Mouse (Mus musculus) intestine, embryonic 16.5 days (tissue): Measurements from ENCODE around the gene Gatad2b. TPM values are rescaled to one million over a fixed set of nuclear protein-coding genes. Genes with fewer than 3 reads are reported as not detected.

Experiments used
- ATAC-seq: fragments of 200-750 bp; cut with Nextera tagmentation; 2 replicates; pipeline ENCODE4 v1.8.0; 2017; ENCODE audit warnings: moderate TSS enrichment, moderate library complexity
- H3K27ac ChIP-seq: fragments of 300-500 bp; sonication (generic); 2 replicates; pipeline ENCODE4 v1.5.1; 2014; ENCODE audit warnings: mild to moderate bottlenecking, low read length
- H3K27me3 ChIP-seq: fragments of 300-500 bp; sonication (generic); replicated peaks from 2 replicates; pipeline ENCODE4 v1.6.1; 2014; ENCODE audit warnings: low read length, control low read depth, mixed read lengths; ENCODE audit not compliant: control insufficient read depth, insufficient read depth
- H3K36me3 ChIP-seq: fragments of 300-500 bp; sonication (generic); 2 replicates; pipeline ENCODE4 v1.6.1; 2014; ENCODE audit warnings: low read length, control low read depth; ENCODE audit not compliant: control insufficient read depth, insufficient read depth
- H3K4me1 ChIP-seq: fragments of 300-500 bp; sonication (generic); 2 replicates; pipeline ENCODE4 v1.6.1; 2014; ENCODE audit warnings: low read length, control low read depth, mixed read lengths; ENCODE audit not compliant: control insufficient read depth, insufficient read depth
- H3K4me2 ChIP-seq: fragments of 300-500 bp; sonication (generic); 2 replicates; pipeline ENCODE4 v1.6.1; 2014; ENCODE audit warnings: low read depth, low read length, control low read depth
- H3K4me3 ChIP-seq: fragments of 300-500 bp; sonication (generic); 2 replicates; pipeline ENCODE4 v1.5.1; 2014; ENCODE audit warnings: mild to moderate bottlenecking, low read length
- H3K9ac ChIP-seq: fragments of 300-500 bp; sonication (generic); 2 replicates; pipeline ENCODE4 v1.6.1; 2014; ENCODE audit warnings: low read depth, low read length
- H3K9me3 ChIP-seq: fragments of 300-500 bp; sonication (generic); 2 replicates; pipeline ENCODE4 v1.6.1; 2016; ENCODE audit warnings: low read length, control low read depth; ENCODE audit not compliant: control insufficient read depth
- WGBS: fragments of 180-500 bp; shearing (Covaris S2); extraction: QIAGEN DNeasy Blood & Tissue Kit; methylation state at CpG from one replicate; pipeline ENCODE4 v1.1.7; 2014; 5-methylcytosine and 5-hydroxymethylcytosine counted together
- polyA plus RNA-seq: library from polyadenylated mRNA; unstranded; fragments of >200 nt; fragmentation: Nextera tagmentation; extraction: Ambion mirVana; gene quantifications from 2 replicates; pipeline ENCODE4 v1.2.1, GENCODE M21; 2015

Gatad2b gene
- polyA plus RNA-seq, 1 experiment from 2014 or later = 8.9 TPM

DNA sequence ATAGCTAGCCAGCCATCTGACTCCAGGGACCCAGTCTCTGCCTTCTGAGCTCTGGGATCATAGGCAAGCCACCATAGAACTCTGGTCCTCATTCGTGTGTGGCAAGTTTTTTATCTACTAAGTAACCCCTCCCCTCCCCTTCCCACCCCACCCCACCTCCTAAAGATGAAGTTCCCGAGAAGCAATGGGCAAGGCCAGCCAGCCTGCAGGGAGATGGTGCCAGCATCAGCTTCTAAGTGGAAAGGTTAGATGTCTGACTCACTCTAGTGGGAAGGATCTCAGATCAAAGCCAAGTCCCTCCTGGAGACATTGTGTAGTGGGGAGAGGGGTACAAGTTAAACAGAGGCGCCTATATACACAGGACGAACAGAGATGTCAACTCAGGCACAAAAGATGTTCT lies 98.0 kb downstream of the Gatad2b start:
- WGBS = 70% methylated on average over 4 of the region's 4 CpGs

DNA sequence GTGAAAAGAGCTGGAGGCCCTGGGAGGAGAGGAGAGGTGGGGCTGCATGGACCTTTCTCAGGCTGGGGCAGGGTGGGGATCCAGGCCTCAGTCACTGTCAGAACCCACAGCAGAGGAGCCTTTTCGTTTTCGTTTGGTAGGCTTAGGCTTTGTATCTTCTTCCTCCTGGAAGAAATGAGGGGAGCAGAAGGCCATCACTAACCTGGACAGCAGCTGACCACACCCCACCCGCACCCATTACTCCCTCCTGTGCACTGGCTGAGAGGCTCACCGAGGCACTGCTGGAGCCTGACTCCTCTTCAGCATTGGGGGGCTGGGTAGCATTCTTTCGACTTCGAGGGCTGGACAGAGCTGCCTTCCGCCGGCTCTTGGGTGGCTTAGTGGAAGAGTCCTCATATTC lies 99.0 kb downstream of the Gatad2b start:
- no peak overlapping the region for H3K4me2 ChIP-seq
- H3K27me3 ChIP-seq = 0 out of 2 replicates have a peak, but pooled peaks cover 2% of the 10 kb centered on the region
- no peak overlapping the region for H3K9ac ChIP-seq
- H3K4me3 ChIP-seq = no peak overlapping the region
- 95% methylated on average over 8 of the region's 8 CpGs for WGBS
- H3K27ac ChIP-seq = no peak overlapping the region
- H3K4me1 ChIP-seq = peaks cover 23% of the 10 kb centered on the region
- peaks cover 32% of the 10 kb centered on the region for H3K36me3 ChIP-seq
- H3K9me3 ChIP-seq = no peaks in the 10 kb centered on the region
- ATAC-seq = no peak

More for the DNA sequence above, 98.0 kb downstream of the Gatad2b start:
- no peak for ATAC-seq
- H3K4me1 ChIP-seq = peaks cover 23% of the 10 kb centered on the region
- no peak overlapping the region for H3K27ac ChIP-seq
- 0 out of 2 replicates have a peak, but pooled peaks cover 2% of the 10 kb centered on the region for H3K27me3 ChIP-seq
- no peaks in the 10 kb centered on the region for H3K9me3 ChIP-seq
- no peak overlapping the region for H3K4me3 ChIP-seq
- H3K9ac ChIP-seq = no peak overlapping the region
- peaks cover 25% of the 10 kb centered on the region for H3K36me3 ChIP-seq
- H3K4me2 ChIP-seq = no peak overlapping the region

DNA sequence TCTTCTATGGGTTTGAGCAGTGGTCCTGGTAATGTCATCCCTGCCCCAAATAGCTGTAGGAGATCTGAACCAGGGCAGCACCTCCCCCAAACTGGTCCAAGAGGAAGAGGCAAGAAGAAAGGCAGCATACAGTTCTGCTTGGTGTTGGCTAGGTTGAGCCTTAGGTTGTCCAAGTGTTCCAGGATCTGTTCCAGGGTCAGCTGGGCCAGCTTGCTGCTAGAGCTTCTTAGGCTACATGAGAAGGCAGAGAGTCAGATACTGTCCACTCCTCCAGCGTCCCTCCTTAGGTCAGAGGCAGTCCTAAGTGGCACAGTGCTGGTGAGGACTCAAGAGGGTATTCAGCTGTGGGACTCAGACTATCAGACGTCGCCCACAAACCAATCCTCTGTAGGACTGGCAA lies 99.7 kb downstream of the Gatad2b start:
- ATAC-seq = no peak
- H3K36me3 ChIP-seq = peaks cover 33% of the 10 kb centered on the region
- no peak overlapping the region for H3K4me3 ChIP-seq
- H3K9ac ChIP-seq = no peak overlapping the region
- H3K4me2 ChIP-seq = no peak overlapping the region
- 92% methylated on average over 3 of the region's 3 CpGs for WGBS
- peaks cover 23% of the 10 kb centered on the region for H3K4me1 ChIP-seq
- H3K9me3 ChIP-seq = no peaks in the 10 kb centered on the region
- H3K27me3 ChIP-seq = 0 out of 2 replicates have a peak, but pooled peaks cover 2% of the 10 kb centered on the region
- no peak overlapping the region for H3K27ac ChIP-seq

DNA sequence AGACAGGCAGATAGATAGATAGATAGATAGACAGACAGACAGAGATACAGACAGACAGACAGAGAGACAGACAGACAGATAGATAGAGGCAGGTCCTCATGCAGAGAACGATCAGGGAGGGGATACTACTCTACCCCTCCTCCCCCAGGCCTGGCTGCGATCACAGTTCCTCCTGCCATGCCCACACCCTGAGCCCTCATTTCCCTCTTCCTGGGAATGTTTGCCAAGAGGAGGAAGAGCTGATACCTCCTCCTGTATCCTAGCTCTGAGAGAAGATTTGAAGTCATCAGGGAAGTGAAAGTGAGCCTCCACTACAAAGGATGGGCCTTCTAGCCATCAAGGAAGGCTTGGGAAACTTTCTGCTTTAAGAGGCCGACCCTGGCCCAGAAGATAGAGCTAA lies 102.7 kb downstream of the Gatad2b start:
- Histone ChIP-seq H3K9ac (no peak overlapping the region), H3K4me3 (no peak overlapping the region), H3K9me3 (no peaks in the 10 kb centered on the region), H3K4me2 (no peak overlapping the region), H3K36me3 (peaks cover 45% of the 10 kb centered on the region), H3K27me3 (no peaks in the 10 kb centered on the region), H3K27ac (no peak overlapping the region), H3K4me1 (0 out of 2 replicates have a peak, but pooled peaks cover 2% of the 10 kb centered on the region)
- ATAC-seq = no peak
- 76% methylated on average over 3 of the region's 3 CpGs for WGBS

DNA sequence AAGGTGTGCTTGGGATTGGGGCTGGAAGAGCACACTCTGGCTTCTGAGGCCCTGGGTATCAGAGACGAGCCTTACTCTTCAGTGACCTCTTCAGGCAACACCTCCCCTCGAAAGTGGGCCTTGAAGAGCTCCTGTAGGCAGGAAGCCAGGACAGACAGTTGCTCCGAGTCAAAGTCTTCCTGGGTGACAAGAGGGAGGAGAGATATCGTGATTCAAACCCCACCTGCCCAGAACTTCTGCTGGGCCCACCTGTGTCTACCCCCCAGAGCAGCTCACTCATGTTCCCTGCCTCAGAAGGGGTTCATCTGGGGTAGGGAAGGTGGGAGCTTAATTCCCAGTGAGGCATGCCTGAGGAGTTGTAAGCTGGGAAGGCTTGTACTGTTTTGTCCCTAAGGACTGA lies 108.0 kb downstream of the Gatad2b start:
- H3K36me3 ChIP-seq = peaks cover 35% of the 10 kb centered on the region
- H3K27ac ChIP-seq = no peak overlapping the region
- H3K9ac ChIP-seq = no peak overlapping the region
- H3K4me3 ChIP-seq = no peak overlapping the region
- no peaks in the 10 kb centered on the region for H3K9me3 ChIP-seq
- ATAC-seq = no peak
- H3K27me3 ChIP-seq = no peaks in the 10 kb centered on the region
- H3K4me1 ChIP-seq = no peaks in the 10 kb centered on the region
- 71% methylated on average over 4 of the region's 4 CpGs for WGBS
- H3K4me2 ChIP-seq = no peak overlapping the region

GRCm38 (mm10) chr3:90404121-90404520 lies 111.1 kb downstream of the Gatad2b start:
- no peak overlapping the region for H3K9ac ChIP-seq
- no peak overlapping the region for H3K4me3 ChIP-seq
- 81% methylated on average over 3 of the region's 3 CpGs for WGBS
- H3K4me1 ChIP-seq = no peaks in the 10 kb centered on the region
- peaks cover 33% of the 10 kb centered on the region for H3K36me3 ChIP-seq
- no peaks in the 10 kb centered on the region for H3K9me3 ChIP-seq
- H3K27ac ChIP-seq = no peak overlapping the region
- no peak overlapping the region for H3K4me2 ChIP-seq
- ATAC-seq = no peak
- no peaks in the 10 kb centered on the region for H3K27me3 ChIP-seq

- H3K4me1 ChIP-seq = no peaks in the 10 kb centered on the region
- peaks cover 31% of the 10 kb centered on the region for H3K36me3 ChIP-seq
- WGBS = 65% methylated on average over 4 of the region's 4 CpGs
- H3K27me3 ChIP-seq = no peaks in the 10 kb centered on the region
- no peak overlapping the region for H3K4me2 ChIP-seq
- H3K27ac ChIP-seq = no peak overlapping the region
- H3K9ac ChIP-seq = no peak overlapping the region
- H3K4me3 ChIP-seq = no peak overlapping the region
- no peaks in the 10 kb centered on the region for H3K9me3 ChIP-seq
- no peak for ATAC-seq
These were observed 111.6 kb downstream of the Gatad2b start for GRCm38 (mm10) chr3:90404609-90405008.

GRCm38 (mm10) chr3:90406414-90406813 lies 113.4 kb downstream of the Gatad2b start:
- Histone ChIP-seq H3K27ac (no peak overlapping the region), H3K9ac (no peak overlapping the region), H3K4me2 (no peak overlapping the region), H3K36me3 (peaks cover 12% of the 10 kb centered on the region), H3K27me3 (no peaks in the 10 kb centered on the region), H3K4me1 (no peaks in the 10 kb centered on the region), H3K9me3 (no peaks in the 10 kb centered on the region), H3K4me3 (no peak overlapping the region)
- ATAC-seq = no peak
- 94% methylated on average over 5 of the region's 5 CpGs for WGBS

DNA sequence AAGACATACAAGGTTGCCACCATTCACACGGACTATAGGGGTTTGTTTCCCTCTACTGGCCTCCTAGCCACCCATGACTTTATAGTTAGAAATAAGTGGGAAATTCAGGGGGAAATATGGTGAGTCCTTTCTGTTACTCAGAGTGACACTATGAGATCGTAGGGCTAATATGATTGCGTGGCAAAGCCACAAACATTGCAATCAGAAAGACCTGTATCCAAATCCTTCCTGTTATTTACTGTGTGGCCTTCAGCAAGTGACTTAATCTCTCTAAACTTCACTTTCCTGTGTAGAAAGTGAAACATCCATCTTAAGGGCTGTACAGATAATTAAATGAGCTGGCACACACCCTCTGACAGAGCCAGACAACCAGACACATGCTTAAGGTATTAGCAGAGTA lies 115.7 kb downstream of the Gatad2b start:
- H3K9ac ChIP-seq = no peak overlapping the region
- no peak for ATAC-seq
- H3K36me3 ChIP-seq = peaks cover 6% of the 10 kb centered on the region; the same call in 1 of the 2 replicates
- no peak overlapping the region for H3K4me2 ChIP-seq
- H3K27ac ChIP-seq = no peak overlapping the region
- no peak overlapping the region for H3K4me3 ChIP-seq
- no peaks in the 10 kb centered on the region for H3K27me3 ChIP-seq
- 87% methylated on average over 3 of the region's 3 CpGs for WGBS
- H3K4me1 ChIP-seq = 0 out of 2 replicates have a peak, but pooled peaks cover 2% of the 10 kb centered on the region
- H3K9me3 ChIP-seq = no peaks in the 10 kb centered on the region
